Mouse (Mus musculus) cortical plate, adult 2 months (tissue): ENCODE results near the gene Tmem168.

Experiments used
- CTCF ChIP-seq: fragments of 200-500 bp; IDR thresholded peaks from 2 replicates; pipeline ENCODE4 v1.5.1; 2011; ENCODE audit warnings: mild to moderate bottlenecking, control low read depth, low read length; ENCODE audit not compliant: insufficient read depth; ENCODE audit errors: extremely low read depth
- POLR2A ChIP-seq: fragments of 200-500 bp; IDR thresholded peaks from 2 replicates; pipeline ENCODE4 v1.6.1; 2011; ENCODE audit warnings: mild to moderate bottlenecking, low read length, control low read depth; ENCODE audit not compliant: insufficient read depth; ENCODE audit errors: extremely low read depth

DNA sequence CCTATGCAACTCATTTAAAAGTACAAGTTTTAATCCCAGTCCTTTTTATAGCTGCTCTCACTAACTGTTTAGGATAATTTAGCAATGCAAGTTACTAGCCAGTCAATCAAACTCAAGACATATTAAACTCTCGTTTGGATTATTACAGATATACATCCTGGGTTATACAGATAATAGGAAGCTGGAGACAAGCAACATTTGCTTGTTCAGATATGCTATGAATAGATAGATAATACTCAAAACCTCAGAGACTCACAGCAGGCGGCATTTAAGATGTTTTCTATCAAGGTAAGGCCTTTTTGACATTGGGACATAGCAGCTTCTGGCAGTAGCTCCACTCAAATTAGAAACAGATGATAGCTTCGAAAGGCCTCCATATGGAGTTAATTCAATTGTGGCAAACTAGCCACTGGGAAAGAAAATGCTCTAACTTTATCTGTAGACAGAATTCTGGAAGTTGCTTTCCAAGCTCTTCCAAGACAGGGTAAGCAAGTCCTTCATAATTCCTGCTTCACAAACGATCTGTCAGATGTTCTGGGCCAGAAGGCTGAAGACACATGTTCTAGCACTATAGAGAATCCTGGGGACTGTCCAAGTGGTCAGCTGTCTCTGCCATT, 15.1 kb downstream of the Tmem168 start:
- TF ChIP-seq POLR2A: no peak
- TF ChIP-seq CTCF: no peak
